Mouse (Mus musculus) kidney, adult 2 months (tissue): ENCODE measurements at regions not wholly inside any gene's neighbourhood (a gene's known extent, or its start where the extent isn't known, plus 50 kb on each side); places are given as distances from the start of the nearest gene placed in this dataset.

Source experiments
- CTCF ChIP-seq: fragments of 200-500 bp; conservative IDR thresholded peaks from 2 replicates; pipeline ENCODE4 v1.5.1; 2011; ENCODE audit warnings: low read depth, mild to moderate bottlenecking, control low read depth, low read length, moderate library complexity, mixed read lengths; ENCODE audit not compliant: insufficient read depth, insufficient read length
- POLR2A ChIP-seq: fragments of 200-500 bp; IDR thresholded peaks from one replicate; pipeline ENCODE4 v1.6.1; 2011; ENCODE audit warnings: low read depth, low read length, control low read depth

DNA sequence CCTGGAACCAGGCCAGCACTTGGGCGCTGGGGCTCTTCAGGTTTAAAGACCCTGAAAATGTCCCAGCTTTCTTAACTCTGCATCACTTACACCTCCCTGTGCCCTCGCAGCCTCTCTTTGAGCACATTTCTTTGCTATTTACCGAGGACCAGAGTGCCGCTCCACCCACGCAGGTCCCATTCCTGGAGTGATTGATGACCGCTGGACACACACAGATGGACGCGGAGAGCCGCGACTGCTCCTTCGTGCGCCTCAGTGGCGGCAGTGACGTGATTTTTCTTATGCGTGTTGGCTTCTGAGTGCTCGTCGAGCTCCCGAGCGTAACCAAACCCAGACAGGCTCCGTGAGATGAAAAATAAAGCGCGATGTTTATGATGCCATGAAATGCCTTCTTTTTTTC, 199.2 kb upstream of the Nlrp1b start:
- TF ChIP-seq CTCF (no peak), POLR2A (no peak)
